Mouse (Mus musculus): ENCODE data around the gene Rffl.

The Rffl gene

DNA sequence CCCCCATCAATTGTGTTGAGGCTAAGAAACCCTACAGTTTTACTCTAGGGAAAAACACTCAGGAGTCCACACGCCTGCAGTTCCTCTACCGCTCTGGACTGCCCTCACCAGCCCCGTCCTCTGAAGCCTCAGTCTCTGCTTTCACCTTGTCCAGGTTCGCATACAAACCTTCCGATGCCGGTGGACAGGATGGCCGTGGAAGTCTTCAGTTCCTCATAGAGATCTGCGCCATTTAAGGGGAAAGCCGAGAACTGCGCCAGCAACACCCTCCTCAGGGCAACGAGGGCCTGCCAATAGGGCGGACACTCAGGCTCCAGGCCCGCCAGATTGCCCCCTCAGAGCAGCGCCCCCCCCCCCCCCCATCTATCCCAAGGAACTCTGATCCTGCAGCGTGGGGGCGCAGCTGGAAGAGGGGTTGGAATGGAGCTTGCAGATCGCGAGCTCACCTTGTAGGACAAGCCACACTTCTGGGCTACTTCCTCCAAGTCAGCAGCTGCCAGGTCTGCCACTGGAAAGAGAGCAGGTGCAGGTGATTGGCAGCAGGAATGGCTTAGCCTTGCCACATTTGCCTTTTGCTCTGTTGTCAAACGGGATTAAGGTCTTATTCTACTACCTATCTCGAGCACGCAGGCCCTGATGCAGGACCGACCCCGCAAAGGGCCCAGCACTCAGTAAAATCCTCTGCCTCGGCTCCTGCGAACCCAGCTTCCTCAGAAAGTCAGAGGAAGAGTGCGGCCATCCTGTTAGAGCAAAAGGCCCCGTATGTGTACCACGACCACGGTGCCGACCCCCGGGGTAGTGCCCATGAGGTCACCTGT is 18.7 kb upstream of the Rffl start:
- ChIA-PET CTCF (interaction anchor here (0.5 to 3.4 kb wide), 45 partner anchors 8 to 654 kb away, joined by 3 to 51 read pairs (median 5); partner anchors contain the start of genes Rffl (in 2 of the 4), Cct6b (in 1 of the 4), Unc45b (in 1 of the 4) and Zfp830 (in 1 of the 4)), POLR2A (interaction anchor here (0.5 to 4.1 kb wide), 35 partner anchors 8 to 583 kb away, joined by 3 to 27 read pairs (median 4); partner anchors contain the start of genes Cct6b (in 2 of the 4), Zfp830 (in 2 of the 4), Nle1 (in 1 of the 4) and Rffl (in 1 of the 4))

DNA sequence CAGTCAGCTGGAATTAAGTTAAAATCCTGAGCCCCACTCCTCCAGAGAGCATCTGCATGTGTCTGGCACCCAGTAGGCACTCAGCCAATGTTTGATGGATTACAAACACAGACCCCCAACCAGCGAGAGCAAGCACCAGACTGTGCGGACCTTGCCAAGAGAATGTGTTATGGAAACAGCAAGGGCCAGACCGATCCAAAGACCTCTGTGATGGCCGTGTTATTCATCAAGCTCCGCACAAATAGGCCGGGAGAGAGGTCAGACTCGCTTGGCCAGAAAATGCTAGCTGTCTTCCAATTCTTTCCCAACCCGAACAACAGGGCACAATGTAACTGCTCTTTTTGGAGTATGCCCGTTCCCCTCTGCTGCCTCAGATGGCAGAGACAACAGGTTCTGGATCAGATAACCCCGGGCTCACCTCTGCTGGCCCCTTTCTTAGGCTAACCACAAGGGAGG is 17.5 kb upstream of the Rffl start:
- CTCF ChIA-PET: interaction anchor here (0.6 to 3.4 kb wide), 10 partner anchors 13 to 489 kb away, joined by 3 to 51 read pairs (median 4); no protein-coding TSS in a partner anchor
- POLR2A ChIA-PET: interaction anchor here in 2 of 4 experiments (0.7 to 4.1 kb wide), 9 partner anchors 11 to 127 kb away, joined by 3 to 27 read pairs (median 4); partner anchors contain the start of genes Cct6b (in 1 of the 2), Rffl (in 1 of the 2) and Zfp830 (in 1 of the 2)

GRCm38 (mm10) chr11:82886559-82886958 is 15.5 kb upstream of the Rffl start:
- ChIA-PET CTCF (interaction anchor here (0.6 to 1.9 kb wide), 46 partner anchors 8 to 1733 kb away, joined by 3 to 48 read pairs (median 4); partner anchors contain the start of genes Cct6b (in 1 of the 4), Rffl (in 1 of the 4) and Zfp830 (in 1 of the 4)), POLR2A (interaction anchor here (0.6 to 4.1 kb wide), 21 partner anchors 11 to 412 kb away, joined by 3 to 27 read pairs (median 4); partner anchors contain the start of genes Cct6b (in 1 of the 4) and Zfp830 (in 1 of the 4))

DNA sequence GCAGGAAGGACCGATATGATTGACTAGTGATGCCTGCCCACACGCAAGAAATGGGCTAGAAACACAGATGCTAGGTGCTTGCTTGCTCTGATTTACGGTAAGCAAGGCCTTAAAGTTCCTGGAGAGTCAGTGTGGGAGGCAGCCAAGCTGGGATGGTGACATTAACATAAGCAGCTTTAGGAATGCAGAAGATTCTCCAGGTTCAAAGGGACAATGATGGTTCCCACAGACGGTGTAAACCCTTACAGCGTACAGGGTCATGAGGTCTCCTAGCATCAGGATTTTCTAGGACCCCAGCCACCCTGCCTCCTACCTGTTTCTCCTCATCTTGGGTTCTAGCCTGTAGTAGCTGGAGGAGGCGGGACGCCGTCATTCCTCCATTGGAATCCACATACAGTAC is 12.2 kb upstream of the Rffl start:
- CTCF ChIA-PET: interaction anchor here in 3 of 4 experiments (0.6 to 1.8 kb wide), 6 partner anchors 17 to 64 kb away, joined by 3 to 7 read pairs (median 3); no protein-coding TSS in a partner anchor
- POLR2A ChIA-PET: interaction anchor here in 3 of 4 experiments (0.6 to 3.0 kb wide), 23 partner anchors 8 to 119 kb away, joined by 3 to 17 read pairs (median 4); partner anchors contain the start of genes Rffl (in 2 of the 3), Cct6b (in 1 of the 3) and Zfp830 (in 1 of the 3)

- CTCF ChIA-PET: interaction anchor here in 1 of 4 experiments (1.3 kb wide), 1 partner anchor 59 kb away, joined by 4 read pairs; no protein-coding TSS in a partner anchor
- POLR2A ChIA-PET: interaction anchor here in 2 of 4 experiments (0.9 to 1.9 kb wide), 2 partner anchors 50 to 59 kb away, joined by 3 to 7 read pairs; no protein-coding TSS in a partner anchor
Measured at GRCm38 (mm10) chr11:82877726-82878344, 6.8 kb upstream of the Rffl start.

GRCm38 (mm10) chr11:82875631-82876030 is 4.6 kb upstream of the Rffl start:
- POLR2A ChIA-PET: interaction anchor here in 3 of 4 experiments (0.6 to 2.8 kb wide), 28 partner anchors 8 to 184 kb away, joined by 3 to 22 read pairs (median 4); partner anchors contain the start of genes Rad51d (in 2 of the 3), Cct6b (in 1 of the 3) and Zfp830 (in 1 of the 3)
- CTCF ChIA-PET: interaction anchor here (0.5 to 2.4 kb wide), 11 partner anchors 11 to 601 kb away, joined by 3 to 11 read pairs (median 4); partner anchors contain the start of genes Nle1 (in 1 of the 4) and Rad51d (in 1 of the 4)

- POLR2A ChIA-PET: interaction anchor here in 3 of 4 experiments (0.6 to 2.8 kb wide), 22 partner anchors 8 to 240 kb away, joined by 3 to 22 read pairs (median 3); partner anchors contain the start of genes Cct6b (in 1 of the 3), Rad51d (in 1 of the 3) and Zfp830 (in 1 of the 3)
- CTCF ChIA-PET: interaction anchor here in 3 of 4 experiments (0.6 to 2.4 kb wide), 7 partner anchors 11 to 542 kb away, joined by 3 to 11 read pairs (median 4); partner anchors contain the start of genes Nle1 (in 1 of the 3) and Rad51d (in 1 of the 3)
Measured at GRCm38 (mm10) chr11:82874924-82875323, 3.9 kb upstream of the Rffl start.

- CTCF ChIA-PET: interaction anchor here (0.6 to 2.5 kb wide), 17 partner anchors 9 to 432 kb away, joined by 3 to 19 read pairs (median 4); no protein-coding TSS in a partner anchor
- POLR2A ChIA-PET: interaction anchor here in 3 of 4 experiments (0.6 to 7.4 kb wide), 42 partner anchors 9 to 851 kb away, joined by 3 to 66 read pairs (median 5); partner anchors contain the start of genes Cct6b (in 2 of the 3), Zfp830 (in 2 of the 3), Ap2b1 (in 1 of the 3) and Rad51d (in 1 of the 3)
Measured at GRCm38 (mm10) chr11:82870173-82871030, 608 bp downstream of the Rffl start.

GRCm38 (mm10) chr11:82869506-82870172 is 1.4 kb downstream of the Rffl start:
- ChIA-PET POLR2A (interaction anchor here in 3 of 4 experiments (0.6 to 7.4 kb wide), 34 partner anchors 8 to 128 kb away, joined by 3 to 66 read pairs (median 5); partner anchors contain the start of genes Cct6b (in 2 of the 3) and Zfp830 (in 2 of the 3)), CTCF (interaction anchor here in 3 of 4 experiments (0.6 to 2.5 kb wide), 10 partner anchors 17 to 432 kb away, joined by 3 to 19 read pairs (median 5); no protein-coding TSS in a partner anchor)

DNA sequence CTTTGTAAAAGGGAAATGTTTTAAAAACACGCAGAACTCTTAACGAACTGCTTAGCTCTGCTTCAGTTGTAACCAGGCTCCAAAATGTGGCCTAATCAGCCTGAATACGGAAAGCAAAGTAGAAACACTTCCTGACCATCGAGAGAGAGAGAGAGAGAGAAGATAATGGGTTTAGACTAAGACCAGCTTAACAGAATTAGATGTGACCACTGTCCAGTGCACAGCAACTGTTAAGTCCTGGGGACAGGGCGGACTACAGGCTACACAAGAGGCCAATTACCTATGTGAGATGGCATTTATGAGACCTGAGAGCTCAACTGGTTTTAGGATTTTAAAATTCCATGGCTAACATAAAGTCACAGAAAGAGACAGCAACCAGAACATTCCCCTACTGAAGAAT is 3.1 kb downstream of the Rffl start:
- POLR2A ChIA-PET: interaction anchor here in 2 of 4 experiments (0.8 to 7.4 kb wide), 13 partner anchors 8 to 61 kb away, joined by 3 to 66 read pairs (median 5); no protein-coding TSS in a partner anchor
- CTCF ChIA-PET: interaction anchor here in 2 of 4 experiments (0.5 to 1.6 kb wide), 5 partner anchors 18 to 651 kb away, joined by 3 to 4 read pairs (median 4); no protein-coding TSS in a partner anchor

- POLR2A ChIA-PET: interaction anchor here in 3 of 4 experiments (0.7 to 7.4 kb wide), 23 partner anchors 8 to 48 kb away, joined by 3 to 66 read pairs (median 5); no protein-coding TSS in a partner anchor
- CTCF ChIA-PET: interaction anchor here (0.5 to 1.6 kb wide), 10 partner anchors 10 to 650 kb away, joined by 3 to 5 read pairs (median 4); no protein-coding TSS in a partner anchor
Measured at GRCm38 (mm10) chr11:82866850-82867564, 4.0 kb downstream of the Rffl start.

DNA sequence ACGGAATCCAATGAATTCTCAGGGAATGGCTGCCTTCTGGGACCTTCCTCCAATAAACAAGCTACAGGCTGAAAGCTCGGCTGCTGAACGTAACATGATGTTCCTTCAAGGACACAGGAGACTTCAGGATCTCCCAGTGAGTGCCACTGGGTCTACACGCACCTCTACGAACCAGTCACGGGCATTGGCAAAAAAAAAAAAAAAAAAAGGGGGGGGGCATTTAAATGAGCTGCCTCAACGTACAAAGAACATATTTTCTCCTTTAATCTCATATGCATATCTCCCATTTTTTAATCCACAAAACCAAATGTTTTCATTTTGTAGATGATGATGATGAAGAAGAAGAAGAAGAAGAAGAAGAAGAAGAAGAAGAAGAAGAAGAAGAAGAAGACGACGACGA is 5.1 kb downstream of the Rffl start:
- ChIA-PET CTCF (interaction anchor here (0.6 to 1.6 kb wide), 8 partner anchors 10 to 599 kb away, joined by 3 to 5 read pairs (median 3); no protein-coding TSS in a partner anchor), POLR2A (interaction anchor here (0.6 to 7.4 kb wide), 20 partner anchors 8 to 755 kb away, joined by 3 to 66 read pairs (median 6); no protein-coding TSS in a partner anchor)

DNA sequence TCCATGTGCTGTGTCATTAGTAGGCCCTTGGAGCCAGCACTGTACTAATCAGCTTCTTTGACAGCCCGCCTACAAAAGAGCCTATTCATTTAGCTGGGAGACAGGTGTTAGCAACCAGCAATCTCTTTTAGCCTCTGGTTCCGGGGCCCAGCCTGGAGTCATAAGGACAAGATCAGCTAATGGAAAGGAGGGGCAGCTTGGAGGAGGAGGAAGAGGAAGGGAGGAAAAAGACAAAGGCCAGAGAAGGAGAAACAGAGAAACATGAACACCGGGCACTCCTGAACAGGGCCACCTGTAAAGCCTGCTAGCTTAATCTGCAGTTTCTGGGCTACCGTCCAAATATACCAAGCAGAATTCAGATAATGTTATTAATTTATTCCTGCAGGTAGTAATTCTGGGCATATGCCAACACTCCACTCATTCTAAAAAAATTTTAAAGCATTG is 7.5 kb downstream of the Rffl start:
- CTCF ChIA-PET: no interaction called here

DNA sequence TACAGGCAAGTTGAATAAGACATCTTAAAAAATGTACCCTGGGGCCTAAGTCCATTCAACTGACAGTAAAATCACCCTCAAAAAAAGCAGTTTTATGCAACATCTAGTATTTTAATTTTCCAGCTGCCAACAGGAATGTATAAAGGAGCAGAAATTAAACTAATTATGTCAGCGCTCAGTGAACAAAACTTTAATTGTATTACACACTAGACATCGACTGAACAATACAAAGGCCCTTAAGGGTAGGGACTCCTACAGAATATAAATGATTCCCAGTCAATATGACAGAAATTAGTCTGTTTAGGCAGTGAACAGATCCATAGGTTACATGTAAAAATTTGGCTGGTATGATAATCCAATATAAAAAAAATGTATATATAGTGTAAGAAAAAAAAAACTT is 8.0 kb downstream of the Rffl start:
- ChIA-PET CTCF (no interaction called here), POLR2A (interaction anchor here in 1 of 4 experiments (1.2 to 1.4 kb wide), 2 partner anchors 12 to 36 kb away, joined by 3 to 4 read pairs; no protein-coding TSS in a partner anchor)

More for the DNA sequence above, 7.5 kb downstream of the Rffl start:
- POLR2A ChIA-PET: interaction anchor here in 1 of 4 experiments (1.2 to 1.4 kb wide), 2 partner anchors 13 to 36 kb away, joined by 3 to 4 read pairs; no protein-coding TSS in a partner anchor

DNA sequence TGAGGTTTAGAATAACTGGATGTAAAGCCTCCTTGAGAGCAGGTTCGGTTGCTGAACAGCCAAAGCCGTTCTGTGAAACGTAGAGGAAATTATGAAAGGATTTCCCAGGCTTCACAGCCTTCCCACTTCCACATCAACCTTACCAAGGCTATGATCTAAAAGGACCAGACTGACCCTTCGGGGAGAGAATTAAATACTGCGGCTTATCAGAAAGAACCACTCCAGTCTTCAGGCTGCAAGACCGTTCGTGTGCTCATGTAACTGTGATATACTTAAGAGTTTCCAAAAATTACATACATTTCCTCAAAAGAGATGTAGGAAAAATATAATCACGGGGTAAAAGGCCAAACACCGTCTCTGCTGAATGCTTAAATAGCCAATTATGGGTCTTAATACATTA is 8.4 kb downstream of the Rffl start:
- POLR2A ChIA-PET: interaction anchor here in 1 of 4 experiments (1.4 kb wide), 1 partner anchor 12 kb away, joined by 4 read pairs; no protein-coding TSS in a partner anchor
- CTCF ChIA-PET: no interaction called here
